Mouse (Mus musculus) fat pad, adult 2 months (tissue): ENCODE results near the gene Prkra.

ENCODE experiments used
- DNase-seq: peaks from one replicate; pipeline ENCODE4 v3.0.0-alpha.2; 2011; ENCODE audit warnings: low read depth, low spot score; ENCODE audit errors: extremely low read depth

Gene Prkra

DNA sequence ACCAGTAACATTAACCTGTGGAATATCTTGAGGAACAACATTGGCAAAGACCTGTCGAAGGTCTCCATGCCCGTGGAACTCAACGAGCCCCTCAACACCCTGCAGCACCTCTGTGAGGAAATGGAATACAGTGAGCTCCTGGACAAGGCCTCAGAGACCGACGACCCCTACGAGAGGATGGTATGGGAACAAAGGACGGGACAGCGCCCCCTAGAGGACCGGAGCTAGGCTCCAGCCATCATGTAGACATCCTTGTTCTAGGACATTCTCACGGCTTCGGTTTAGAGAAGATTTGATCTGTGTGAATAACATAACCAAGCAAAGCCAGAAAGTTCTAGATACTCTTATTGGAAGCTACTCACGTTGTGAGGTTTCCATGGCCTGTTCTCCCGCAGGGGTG lies 62.7 kb downstream of the Prkra start:
- no peak for DNase-seq
